In genomic region chr9:53764697-53765096, GRCm38 (mm10) we compare ENCODE assay signal across 18 mouse cellular contexts.
"Had no signal": no experiment of that assay in that cellular context is flagged by ENCODE, and none has a peak within 500 bp of the region (broad histone marks: within the 10 kb centered on the region; RNA-seq: fewer than 3 reads in every experiment).

No protein-coding gene starts in this region.

- H3K9ac ChIP-seq: limb, embryonic 12.5 days; limb, embryonic 15.5 days; liver, embryonic 14.5 days; liver, postnatal 0 days; lung, embryonic 14.5 days; midbrain, embryonic 12.5 days; midbrain, embryonic 15.5 days; neural tube, embryonic 13.5 days had no signal

- H3K4me2 ChIP-seq: limb, embryonic 12.5 days; limb, embryonic 15.5 days; liver, embryonic 11.5 days; lung, embryonic 14.5 days; midbrain, embryonic 12.5 days; midbrain, embryonic 15.5 days; neural tube, embryonic 13.5 days had no signal

- H3K36me3 ChIP-seq: limb, embryonic 12.5 days; limb, embryonic 15.5 days; midbrain, embryonic 12.5 days; midbrain, embryonic 15.5 days; neural tube, embryonic 13.5 days had no signal

- DNase-seq: kidney, adult 18-20 months; kidney, adult 9 months; kidney, postnatal 25 days; layer of hippocampus, postnatal 36 days; liver, postnatal 0 days; lung, embryonic 14.5 days; lung, postnatal 36 days; thymus, adult 18-20 months; thymus, postnatal 36 days had no signal

- H3K27me3 ChIP-seq: limb, embryonic 12.5 days; limb, embryonic 15.5 days; midbrain, embryonic 12.5 days; midbrain, embryonic 15.5 days; neural tube, embryonic 13.5 days had no signal

- ATAC-seq: liver, postnatal 0 days; lung, postnatal 0 days; midbrain, embryonic 15.5 days had no signal

- H3K27ac ChIP-seq: left cerebral cortex, adult 2 months; limb, embryonic 12.5 days; limb, embryonic 15.5 days; liver, embryonic 14.5 days; midbrain, embryonic 12.5 days; midbrain, embryonic 15.5 days; neural tube, embryonic 13.5 days had no signal

- H3K9me3 ChIP-seq: limb, embryonic 12.5 days; limb, embryonic 15.5 days; midbrain, embryonic 15.5 days had no signal

- H3K4me3 ChIP-seq: left cerebral cortex, adult 2 months; limb, embryonic 12.5 days; limb, embryonic 15.5 days; midbrain, embryonic 12.5 days; midbrain, embryonic 15.5 days; neural tube, embryonic 13.5 days had no signal

- H3K4me1 ChIP-seq: limb, embryonic 12.5 days; limb, embryonic 15.5 days; midbrain, embryonic 12.5 days; midbrain, embryonic 15.5 days; neural tube, embryonic 13.5 days had no signal
